Mouse (Mus musculus): Measurements from ENCODE around the gene Gm13212.
"Not testable (repeated sequence)": the region's sequence is repeated elsewhere in the genome, so short reads cannot be mapped to it uniquely, and the experiment has no call there.

- not testable (repeated sequence) for TF ChIP-seq FLI1 (IDR thresholded peaks at IDR 0.05; ENCODE audit: low read length); GATA1 (IDR thresholded peaks at IDR 0.05; ENCODE audit: borderline replicate concordance, low read length)
Observed at GRCm38 (mm10) chr4:145585078-145585477, at the start of gene Gm13212.

Measured in megakaryocyte, embryonic 14.5 days (primary cell).